13 mouse cellular contexts compared by ENCODE assay signal in the genomic region with DNA sequence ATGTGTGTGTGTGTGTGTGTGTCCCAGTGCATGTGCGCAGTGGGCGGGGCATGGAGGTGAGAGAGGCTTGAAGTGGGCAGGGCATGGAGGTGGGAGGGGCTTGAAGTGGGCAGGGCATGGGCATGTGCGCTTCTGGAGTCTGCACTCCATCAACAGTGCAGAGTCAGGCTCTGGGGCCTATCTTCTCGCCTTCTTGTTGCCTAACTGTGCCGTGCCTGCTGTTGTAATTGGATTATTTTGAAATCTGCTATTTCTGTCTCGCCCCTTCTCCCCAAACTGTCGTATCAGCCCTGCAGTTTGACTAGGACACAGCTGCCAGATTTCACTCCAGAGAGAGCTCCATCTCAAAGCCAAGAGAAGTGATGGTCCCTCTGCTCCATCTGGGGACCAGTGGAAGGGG.
A peak's percentile ranks its signal among the peaks of the same experiment; 100 is the strongest.
DNase-seq lines count a peak whose midpoint lies in the region; ATAC-seq lines count a peak whose summit lies in the region.
"Had no signal": no experiment of that assay in that cellular context is flagged by ENCODE, and none has a peak within 500 bp of the region (broad histone marks: within the 10 kb centered on the region; RNA-seq: fewer than 3 reads in every experiment).

No protein-coding gene starts in this region.

- H3K36me3 ChIP-seq in intestine, embryonic 16.5 days (ENCODE audit: control insufficient read depth, insufficient read depth, low read length): no peaks in the 10 kb centered on the region

- no peak overlapping the region for H3K4me3 ChIP-seq in intestine, embryonic 16.5 days (ENCODE audit: low read length)
- H3K4me3 ChIP-seq: heart, adult 2 months; megakaryocyte, embryonic 14.5 days had no signal

- H3K4me2 ChIP-seq in intestine, embryonic 16.5 days (ENCODE audit: low read depth, low read length): no peak overlapping the region

- no peaks in the 10 kb centered on the region for H3K4me1 ChIP-seq in intestine, embryonic 16.5 days (ENCODE audit: control insufficient read depth, insufficient read depth, low read length)

- peak; percentile 46 for DNase-seq in adrenal gland, postnatal 10 days
- DNase-seq in adrenal gland, postnatal 25 days: no peak
- DNase-seq in layer of hippocampus, adult 11-12 months (ENCODE audit: low spot score): peak; percentile 44
- DNase-seq in layer of hippocampus, postnatal 36 days: no peak
- peak; percentile 26 for DNase-seq in adipocyte (ENCODE audit: low spot score)
- DNase-seq in lung, postnatal 36 days: peak; percentile 37
- DNase-seq: cerebellum, adult 9-11 months; kidney, postnatal 10 days had no signal

- WGBS in intestine, embryonic 16.5 days: 82% methylated on average over 7 of the region's 7 CpGs

- no peak for ATAC-seq in cerebellum, adult (ENCODE audit: insufficient number of reproducible peaks, low FRiP score, low TSS enrichment)
- ATAC-seq in intestine, embryonic 16.5 days: no peak

- H3K9ac ChIP-seq in intestine, embryonic 16.5 days (ENCODE audit: low read depth, low read length): no peak overlapping the region

- no peaks in the 10 kb centered on the region for H3K27me3 ChIP-seq in intestine, embryonic 16.5 days (replicated peaks; ENCODE audit: control insufficient read depth, insufficient read depth, low read length)
- H3K27me3 ChIP-seq: megakaryocyte, embryonic 14.5 days had no signal

- no peaks in the 10 kb centered on the region for H3K9me3 ChIP-seq in intestine, embryonic 16.5 days (ENCODE audit: control insufficient read depth, low read length)
- H3K9me3 ChIP-seq: G1E had no signal

- no peak overlapping the region for H3K27ac ChIP-seq in intestine, embryonic 16.5 days (ENCODE audit: low read length)
- H3K27ac ChIP-seq: heart, adult 2 months had no signal

Comparison
In these comparisons a context has a peak if more than half of its experiments do, and no peak if none do; other contexts are left out.
1. DNase-seq: peak in adrenal gland, postnatal 10 days (single experiment), layer of hippocampus, adult 11-12 months (single experiment), adipocyte (single experiment) and lung, postnatal 36 days (single experiment); none in adrenal gland, postnatal 25 days (single experiment) and layer of hippocampus, postnatal 36 days (0 of 2).